Mouse (Mus musculus) lung, postnatal 25 days (tissue): ENCODE measurements at regions not wholly inside any gene's neighbourhood (a gene's known extent, or its start where the extent isn't known, plus 50 kb on each side); places are given as distances from the start of the nearest gene placed in this dataset.
"Not testable (repeated sequence)": the region's sequence is repeated elsewhere in the genome, so short reads cannot be mapped to it uniquely, and the experiment has no call there.

ENCODE experiments used
- DNase-seq: peaks from one replicate; pipeline ENCODE4 v3.0.0; 2022; ENCODE audit warnings: low spot score

DNA sequence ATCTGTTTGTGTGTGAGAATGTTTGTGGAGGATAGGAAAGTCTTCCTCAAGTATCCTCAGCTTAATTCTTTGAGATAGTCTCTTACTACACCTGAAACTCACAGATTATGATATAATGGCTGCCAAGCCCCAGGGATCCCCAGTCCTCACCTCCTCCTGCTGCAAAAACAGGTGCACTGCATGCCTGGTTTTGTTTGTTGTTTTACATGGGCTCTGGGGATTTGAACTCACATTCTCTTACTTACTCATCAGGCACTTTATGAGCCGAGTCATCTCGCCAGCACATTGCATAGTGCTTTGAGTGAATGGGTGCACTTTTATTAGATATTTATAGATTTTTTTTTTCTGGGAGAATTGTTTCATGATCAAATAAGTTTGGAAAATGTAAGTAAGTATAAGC lies 56.3 kb downstream of the Mterf1b start:
- DNase-seq = no peak

DNA sequence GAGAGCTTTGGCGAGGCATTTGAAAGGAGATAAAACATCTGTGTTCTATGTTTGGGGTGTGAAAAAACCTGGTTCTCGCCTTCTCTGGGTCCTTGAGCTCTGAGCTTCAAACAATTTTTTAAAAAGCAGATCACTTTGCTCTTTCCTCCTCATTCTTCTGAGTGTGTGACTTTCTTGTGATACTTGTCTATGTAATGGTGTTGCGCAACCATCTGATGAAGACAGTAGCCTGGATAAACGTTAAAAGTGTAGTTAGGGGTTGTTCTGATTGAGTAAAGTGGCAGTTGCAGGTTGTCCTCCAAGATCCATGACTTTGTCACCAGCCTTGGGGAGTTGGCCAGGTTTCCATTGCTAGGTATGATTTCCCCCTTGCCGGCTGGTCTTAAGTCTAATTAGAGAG lies 62.1 kb downstream of the Mterf1b start:
- DNase-seq = not testable (repeated sequence)

DNA sequence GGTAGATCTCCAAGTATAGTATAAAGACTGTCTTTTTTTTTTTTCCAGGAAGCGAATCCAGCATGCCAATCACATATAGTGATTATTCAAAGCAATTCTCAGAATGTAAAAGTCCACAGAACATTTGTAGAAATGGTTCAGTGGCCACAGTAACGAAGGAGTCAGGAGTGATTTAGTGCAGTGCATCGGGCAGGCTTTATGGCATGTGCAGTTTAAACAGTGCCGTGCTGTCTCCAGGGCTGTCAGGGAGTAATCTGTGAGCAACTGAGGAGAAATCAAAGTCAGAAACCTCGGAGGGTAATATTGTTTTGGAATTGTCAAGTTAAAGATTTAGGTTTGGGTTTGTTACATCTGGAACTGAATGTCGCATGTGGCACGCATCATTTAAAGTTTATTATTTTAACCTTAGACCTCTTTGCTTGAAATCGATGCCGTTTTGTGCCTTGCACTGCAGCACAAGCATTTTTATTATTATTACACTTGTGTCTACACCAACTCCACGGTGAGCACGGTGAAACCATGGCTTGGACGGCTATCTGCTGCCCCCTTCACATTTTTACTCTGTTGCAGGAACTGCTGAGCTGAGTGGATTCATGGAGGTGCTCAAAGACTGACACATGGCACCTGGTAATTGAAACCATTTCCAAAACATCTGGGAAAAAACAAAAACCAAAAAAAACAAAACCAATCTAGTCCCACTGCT lies 65.0 kb downstream of the Mterf1b start:
- no peak for DNase-seq

DNA sequence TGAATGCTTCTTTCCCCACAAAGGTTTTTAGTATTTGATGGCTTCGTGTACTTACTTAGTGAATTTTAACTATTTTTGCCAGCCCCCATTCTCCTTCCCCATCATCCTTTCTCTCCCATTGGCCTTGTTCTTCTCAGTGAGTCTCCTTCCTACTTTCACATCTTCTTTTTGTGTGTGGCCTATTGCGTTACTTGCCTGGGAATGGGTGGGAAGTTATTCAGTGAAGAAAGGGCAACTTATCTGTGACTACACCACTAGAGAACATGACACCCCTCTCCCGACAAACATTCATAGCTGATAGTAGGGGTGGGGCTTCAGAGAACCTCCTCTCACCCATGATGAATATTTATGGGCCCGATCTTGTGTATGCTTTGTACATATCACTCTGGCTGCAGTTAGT lies 67.1 kb downstream of the Mterf1b start:
- no peak for DNase-seq

DNA sequence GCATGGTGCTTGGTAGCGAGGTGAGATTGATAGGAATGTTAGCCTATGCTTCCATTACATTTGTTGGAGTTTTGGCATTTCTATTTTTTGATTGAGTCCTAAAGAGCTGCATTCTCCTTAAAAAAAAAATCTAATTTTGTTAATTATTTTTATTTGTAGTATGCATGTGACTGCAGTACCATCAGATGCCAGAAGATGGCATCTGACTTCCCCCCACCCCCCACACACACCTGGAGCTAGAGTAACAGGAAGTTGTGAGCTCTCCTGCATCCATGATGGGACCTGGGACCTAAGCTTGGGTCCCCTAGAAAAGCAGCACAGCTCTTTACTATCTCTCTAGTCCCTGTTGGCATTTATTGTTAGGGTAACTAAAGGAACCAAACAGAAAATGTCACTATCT lies 70.5 kb downstream of the Mterf1b start:
- no peak for DNase-seq

DNA sequence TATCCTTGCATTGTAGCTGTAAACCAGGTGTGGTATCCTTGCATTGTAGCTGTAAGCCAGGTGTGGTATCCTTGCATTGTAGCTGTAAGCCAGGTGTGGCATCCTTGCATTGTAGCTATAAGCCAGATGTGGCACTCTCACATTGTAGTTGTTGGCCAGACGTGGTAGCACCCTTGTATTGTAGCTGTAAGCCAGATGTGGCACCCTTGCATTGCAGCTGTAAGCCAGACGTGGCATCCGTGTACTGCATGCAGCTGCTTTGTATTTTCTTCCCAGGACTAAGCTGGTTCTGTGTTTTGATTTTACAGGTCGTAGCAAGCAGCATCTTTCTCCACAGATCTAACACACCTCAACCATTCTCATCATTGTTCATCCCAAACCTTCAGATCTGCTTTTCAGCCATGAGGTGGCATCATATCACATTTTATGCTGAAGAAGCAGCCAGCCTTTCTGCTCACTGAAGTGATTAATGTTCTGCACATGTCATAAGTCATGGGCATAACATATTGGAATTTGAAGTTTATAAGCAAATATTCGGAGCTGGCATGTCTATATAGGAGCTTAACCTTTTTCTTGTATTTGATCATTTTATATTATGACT lies 71.5 kb downstream of the Mterf1b start:
- DNase-seq = peak; percentile 21

DNA sequence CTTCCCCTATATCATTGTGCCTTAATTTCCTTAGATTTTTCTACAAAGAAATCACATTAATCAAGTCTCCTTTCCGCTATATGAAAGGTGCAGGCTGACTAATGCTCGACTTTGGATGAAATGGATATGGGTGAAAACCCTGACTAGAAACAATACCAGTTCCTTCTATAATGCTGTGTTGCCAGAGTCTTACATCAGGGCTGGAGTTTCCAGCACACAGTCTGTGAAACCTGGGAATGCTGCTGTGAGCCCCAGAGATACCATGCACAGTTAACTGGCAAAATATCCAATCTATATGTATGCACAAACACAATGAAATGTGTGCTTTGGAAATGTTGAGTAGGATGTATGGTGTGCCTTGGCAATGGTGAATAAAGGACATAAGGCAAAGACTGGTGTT lies 75.5 kb downstream of the Mterf1b start:
- no peak for DNase-seq

DNA sequence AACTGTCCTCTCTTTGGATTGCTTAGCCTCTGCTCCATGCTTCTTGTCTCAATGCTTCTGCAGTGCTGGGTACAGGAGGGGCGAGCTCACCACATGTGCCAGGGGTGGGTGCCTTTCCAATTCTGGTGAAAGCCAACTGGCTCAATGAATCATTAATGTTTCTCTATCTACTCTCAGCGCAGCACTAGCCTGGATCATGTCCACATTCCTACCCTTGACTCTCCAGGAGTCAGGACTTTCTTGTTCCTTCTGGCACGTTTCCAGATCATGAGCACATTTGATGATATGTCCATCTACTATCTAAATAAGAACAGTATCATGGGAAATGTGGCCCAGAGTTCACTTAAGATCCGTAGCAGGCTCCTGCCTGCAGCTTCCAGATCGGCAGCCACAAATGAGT lies 80.8 kb downstream of the Mterf1b start:
- peak; percentile 18 for DNase-seq

DNA sequence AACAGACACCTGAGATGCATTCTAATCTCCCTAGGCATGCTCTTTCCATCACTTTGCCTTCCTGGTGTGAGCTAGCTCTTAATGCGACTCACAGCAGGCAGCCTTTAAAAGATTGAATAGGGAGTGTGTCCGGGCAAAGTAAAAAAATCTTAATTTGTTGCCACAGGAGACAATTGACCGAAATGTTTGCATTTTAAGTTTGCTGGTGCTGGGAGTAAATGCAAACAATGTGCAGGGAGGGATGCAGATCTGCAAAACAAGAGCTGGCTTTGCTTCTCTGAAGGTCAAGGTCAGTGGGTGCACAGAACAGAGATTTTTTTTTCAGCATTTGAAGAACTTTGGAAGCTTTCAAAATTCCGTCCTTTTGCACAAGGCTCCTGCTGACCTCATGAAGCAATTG lies 111.4 kb downstream of the Mterf1b start:
- no peak for DNase-seq

DNA sequence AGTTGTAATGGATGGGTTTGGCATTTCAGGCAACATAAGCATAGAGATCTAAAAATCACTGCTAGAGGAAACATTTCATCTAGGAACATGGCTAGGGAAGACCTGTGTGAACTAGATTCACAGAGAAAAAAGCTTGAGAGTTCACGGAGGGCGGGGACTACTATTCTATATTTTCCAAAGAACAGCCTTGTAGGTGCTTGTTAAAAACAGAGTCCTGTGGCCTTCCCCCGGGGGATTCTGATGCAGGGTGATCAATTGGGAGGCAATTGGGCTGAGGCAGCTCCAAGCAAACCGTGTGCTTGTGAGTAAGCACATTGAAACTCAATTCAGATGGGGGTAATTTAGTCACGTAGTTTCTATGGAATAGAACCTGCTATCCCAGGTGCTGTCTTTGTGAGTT lies 112.0 kb downstream of the Mterf1b start:
- DNase-seq = no peak

DNA sequence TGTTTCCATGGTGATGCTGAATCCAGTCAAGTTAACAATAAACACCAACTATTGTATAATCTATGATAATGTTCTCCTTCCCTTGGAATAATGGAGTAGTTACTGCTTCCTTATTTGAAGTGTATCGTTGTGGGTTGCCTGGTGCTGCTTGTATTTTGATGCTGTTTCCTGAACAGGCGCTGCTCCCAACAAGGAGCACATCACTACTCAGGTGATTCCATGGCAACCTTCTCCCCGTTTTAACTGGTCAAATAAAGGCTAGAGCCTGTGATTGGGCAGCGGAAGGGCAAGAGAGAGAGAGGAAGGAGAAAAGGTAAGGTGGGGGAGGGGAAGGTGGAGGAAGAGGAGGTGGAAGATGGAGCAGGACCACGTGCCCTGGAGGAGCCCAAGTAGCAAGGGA lies 116.3 kb downstream of the Mterf1b start:
- DNase-seq = no peak

DNA sequence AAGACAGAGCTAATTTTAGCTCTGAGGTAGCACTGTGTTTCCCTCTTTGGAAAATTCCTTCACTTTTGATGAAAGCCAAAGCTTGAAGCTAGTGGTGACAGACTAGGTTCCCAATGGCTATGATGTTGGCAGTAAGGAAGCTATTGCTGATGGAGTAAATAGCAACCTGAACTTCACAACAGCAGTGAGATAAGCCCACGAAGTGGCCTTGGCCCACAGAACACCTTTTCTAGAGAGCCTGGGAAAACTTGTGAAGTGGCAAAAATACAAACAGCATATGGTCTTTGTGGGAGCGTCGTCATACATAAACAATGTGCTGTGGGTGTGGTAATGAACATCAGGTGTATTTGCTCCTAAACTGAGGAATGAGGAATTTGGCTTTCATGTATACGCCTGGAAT lies 119.0 kb downstream of the Mterf1b start:
- peak; percentile 54 for DNase-seq

DNA sequence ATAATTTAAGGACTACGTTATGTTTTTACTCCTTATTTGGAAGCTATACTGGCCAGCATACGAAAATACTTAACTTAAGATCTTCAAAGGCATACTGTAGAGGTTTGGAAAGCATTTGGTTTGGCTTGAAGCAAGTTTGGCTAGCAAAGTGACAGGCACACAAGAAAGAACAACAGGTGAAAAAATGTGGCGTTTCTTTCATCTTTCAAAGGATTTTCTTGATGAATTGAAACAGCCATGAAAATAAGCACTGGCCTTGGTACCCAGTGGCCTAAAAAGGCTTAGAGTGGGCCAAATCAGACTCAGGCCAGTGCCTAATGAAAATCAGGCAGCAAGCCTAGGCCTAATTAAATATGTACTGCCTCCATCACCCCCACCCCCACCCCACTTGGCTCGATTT lies 119.4 kb downstream of the Mterf1b start:
- no peak for DNase-seq

DNA sequence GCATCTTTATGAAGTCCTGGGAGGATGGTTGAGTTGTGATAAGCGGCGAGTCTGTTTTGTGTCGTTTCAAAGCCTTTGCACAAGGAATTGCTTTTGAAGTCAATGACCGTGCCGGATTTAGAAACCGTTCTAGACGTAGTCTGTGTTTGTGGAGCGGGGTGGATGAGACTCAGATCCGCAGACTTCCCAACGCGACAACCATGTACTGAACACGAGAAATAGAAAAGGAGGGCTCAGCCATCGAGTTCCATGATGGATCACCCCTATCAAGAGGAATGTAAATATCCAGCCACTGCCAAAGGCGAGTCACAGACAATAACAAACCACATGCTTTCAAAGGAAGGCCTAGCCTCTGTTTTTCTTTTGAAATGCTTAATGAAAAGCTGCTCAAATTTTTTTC lies 120.5 kb downstream of the Mterf1b start:
- peak; percentile 22 for DNase-seq

DNA sequence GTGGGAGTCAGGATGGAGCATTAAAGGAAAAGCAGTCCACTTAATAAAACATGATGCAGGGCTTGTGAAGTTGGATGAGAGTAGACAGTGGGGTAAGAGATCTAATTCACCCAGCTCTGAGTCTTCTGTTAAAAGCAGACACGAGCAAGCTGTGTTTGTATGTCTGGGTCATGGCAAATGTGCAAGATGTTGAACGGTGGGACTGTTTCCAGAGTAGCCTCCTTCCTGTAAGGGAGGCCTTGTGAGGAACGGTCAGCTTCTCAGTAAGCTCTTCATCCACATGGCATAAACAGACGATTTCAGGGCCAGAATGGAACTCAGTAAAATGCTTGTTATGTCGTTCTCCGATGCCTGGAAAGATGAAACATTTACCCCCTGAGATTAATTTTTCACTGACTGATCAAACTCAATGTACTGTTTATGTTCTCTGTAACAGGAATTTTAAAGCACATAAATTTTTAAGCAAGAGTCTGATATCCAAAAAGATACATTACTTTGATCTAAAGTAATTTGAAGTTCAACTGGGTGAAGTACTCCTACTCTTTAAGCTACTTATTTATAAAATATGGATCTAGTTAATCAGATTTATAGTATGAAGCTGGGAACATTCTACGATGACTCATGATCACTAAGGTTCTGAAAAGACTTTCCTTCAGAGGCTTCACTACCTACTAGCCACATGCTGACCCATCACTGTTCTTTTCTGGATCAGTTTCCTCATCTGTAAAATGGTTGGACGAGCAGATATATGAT lies 130.6 kb downstream of the Mterf1b start:
- no peak for DNase-seq

DNA sequence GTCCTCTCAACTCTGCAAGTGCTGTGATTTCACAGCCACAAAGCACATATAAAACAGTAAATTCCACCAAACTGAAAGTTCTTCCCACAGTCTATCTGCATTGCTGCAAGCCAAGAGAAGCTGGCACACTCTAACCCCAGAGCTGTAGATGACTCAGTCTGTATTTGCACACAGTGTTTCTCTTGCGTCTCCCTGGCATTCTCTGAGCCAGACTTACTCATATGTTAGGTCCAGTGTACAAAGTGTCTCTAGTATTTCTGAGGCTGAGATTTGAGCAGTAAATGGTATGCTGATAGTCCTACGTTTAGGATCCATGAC lies 131.2 kb downstream of the Mterf1b start:
- DNase-seq = peak; percentile 41

DNA sequence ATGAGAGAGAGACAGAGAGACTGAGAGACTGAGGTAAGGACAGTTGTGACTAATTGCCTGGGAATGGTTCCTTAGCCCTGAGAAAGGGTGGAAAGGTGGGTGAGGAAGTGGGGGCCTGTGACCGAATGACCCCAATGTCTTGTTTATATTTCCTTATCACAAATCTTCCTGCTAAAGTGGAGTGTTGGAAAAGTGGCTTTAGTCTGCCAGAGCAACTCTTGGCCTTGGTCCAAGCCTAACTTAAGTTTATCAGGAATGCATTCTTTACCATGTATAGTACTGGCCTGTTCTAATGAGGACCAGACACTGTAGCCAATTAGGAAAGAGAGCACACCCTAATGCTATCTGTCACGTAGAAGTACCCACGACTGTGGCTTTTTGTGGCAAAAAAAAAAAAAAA lies 133.6 kb downstream of the Mterf1b start:
- peak; percentile 45 for DNase-seq

DNA sequence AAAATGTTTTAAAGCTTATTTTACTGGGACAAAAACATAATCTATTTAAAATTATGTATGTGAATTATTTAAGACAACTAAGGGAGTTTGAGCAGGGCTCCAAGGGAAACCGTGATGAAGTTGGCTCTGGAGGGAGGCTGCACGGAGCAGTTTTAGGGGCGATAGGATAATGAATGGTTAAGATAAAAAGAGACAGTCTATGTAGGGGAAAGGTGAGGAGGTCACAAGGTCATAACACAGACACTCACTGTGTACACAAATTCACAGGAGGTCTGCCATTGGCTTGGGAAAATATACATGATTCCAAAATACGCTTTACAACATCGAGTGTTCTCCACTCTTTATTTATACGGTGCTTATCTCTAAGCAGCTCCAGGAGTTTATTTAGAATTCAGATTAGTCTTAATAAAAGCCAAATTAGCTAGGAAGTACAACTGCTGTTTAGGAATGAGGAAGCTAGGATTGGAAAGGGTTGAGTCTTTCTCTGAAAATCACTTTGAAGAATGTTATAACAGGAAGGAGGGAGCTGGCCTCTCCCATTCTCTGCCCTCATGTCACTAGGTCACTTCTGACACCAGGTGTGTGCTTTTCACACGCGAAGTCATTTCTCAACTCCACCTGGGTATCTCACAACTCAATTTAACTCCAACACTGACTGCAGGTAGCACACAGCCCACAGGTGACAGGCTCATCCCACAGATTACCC lies 134.3 kb downstream of the Mterf1b start:
- no peak for DNase-seq

DNA sequence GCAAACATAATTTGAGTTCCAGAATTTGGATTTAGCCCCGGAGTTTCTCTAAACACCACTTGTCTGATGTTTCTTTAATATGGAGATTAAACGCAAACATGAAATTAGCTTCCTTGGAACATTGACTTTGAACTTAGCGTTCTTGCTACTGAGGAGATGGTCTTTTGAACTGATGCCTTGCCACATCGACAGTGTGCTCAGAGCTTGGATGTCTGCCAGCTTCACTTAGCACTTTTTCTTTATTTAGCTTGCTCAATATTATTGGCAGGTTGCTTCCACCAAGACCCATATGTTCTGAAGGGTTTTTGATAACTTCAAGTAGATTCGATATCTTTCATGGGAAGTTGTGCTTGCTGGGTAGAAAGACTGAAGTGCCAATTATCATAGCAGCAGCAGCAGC lies 143.5 kb downstream of the Mterf1b start:
- no peak for DNase-seq

DNA sequence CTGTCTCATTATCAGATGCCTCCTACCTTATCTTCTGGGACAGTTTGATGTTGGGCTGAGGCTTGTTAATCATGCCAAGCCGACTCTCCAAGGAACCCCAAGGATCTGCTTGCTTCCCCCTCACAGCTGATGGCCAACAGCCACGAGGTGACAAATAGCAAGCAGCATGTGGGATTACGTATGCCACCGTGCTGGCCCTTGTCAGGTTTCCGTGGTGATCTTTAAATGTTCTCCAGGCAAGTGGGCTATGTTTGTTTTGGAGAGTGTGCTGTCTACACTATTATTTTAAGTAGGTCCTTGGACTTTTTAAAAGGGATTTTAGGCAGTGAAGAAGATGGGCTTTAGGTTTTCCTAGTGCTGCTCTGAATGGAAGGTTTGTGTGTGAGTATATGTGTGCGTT lies 149.8 kb downstream of the Mterf1b start:
- no peak for DNase-seq

DNA sequence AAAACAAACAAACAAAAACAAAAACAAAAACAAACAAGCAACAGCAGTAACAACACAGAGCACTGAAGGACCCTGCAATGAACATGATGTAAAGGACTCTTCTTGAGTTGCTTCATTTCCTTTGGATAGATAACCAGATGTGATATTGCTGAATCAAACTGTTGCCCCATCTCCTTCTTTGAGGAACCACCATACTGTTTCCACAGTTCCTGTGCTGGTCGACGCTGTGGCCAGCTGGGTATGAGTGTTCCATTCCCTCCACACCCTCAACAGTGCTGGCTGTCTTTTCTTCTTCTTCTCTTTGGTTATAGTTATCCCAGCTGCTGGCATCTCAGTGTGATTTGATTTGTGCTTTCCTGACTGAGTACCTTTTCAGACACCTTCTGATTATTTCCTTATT lies 152.3 kb downstream of the Mterf1b start:
- no peak for DNase-seq

DNA sequence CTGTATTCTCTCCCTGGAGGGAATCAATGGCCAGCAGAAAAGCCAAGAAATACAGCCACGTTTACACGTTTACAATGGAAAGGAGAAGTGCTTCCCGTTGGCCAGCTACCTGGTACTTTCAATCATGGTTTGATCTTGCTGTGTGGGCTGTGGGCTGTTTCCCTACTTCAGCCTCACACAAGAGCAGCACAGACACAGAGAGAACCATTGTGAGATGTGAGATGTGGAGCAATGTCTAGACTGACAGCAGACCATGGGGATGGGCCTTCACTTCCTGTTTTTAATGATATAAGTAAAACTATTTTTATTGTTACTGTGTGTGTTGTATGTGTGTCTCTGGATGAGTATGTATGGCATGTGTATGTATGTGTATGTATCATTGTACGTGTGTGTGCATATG lies 156.2 kb downstream of the Mterf1b start:
- no peak for DNase-seq

DNA sequence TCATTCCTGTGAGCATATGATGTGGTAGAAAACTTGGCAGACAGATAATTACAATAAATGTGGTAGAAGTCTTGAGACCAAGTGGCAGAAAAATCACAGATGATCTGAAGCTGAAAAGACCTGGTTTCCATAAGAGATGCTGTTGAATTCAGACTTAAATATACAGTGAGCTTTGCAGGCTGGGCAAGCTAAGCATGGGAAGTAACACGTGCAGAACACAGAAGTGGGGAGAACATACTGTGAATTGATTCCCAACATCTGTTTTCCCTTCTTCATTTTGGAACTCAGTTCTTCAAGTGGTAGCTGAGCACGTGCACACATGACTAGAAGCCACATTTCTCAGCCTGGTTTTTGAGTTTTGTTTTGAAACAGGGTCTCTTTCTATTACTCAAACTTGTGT lies 157.8 kb downstream of the Mterf1b start:
- DNase-seq = no peak
